Mouse (Mus musculus) heart, postnatal 0 days (tissue): ENCODE measurements around the gene Asap3.

Experiments used
- CTCF ChIP-seq: IDR thresholded peaks from 2 replicates; pipeline ENCODE4 v1.5.1; 2016; ENCODE audit warnings: antibody characterized with exemption, control low read depth, low read depth
- EP300 ChIP-seq: IDR thresholded peaks from 2 replicates; pipeline ENCODE4 v1.6.1; 2016; ENCODE audit warnings: antibody characterized with exemption, low read depth

GRCm38 (mm10) chr4:136186315-136186714 lies 19.9 kb upstream of the Asap3 start:
- no peak for TF ChIP-seq EP300
- no peak for TF ChIP-seq CTCF
